Mouse (Mus musculus) sigmoid colon, adult 10 weeks (tissue): ENCODE data around the gene Gm3448. TPM values are rescaled to one million over a fixed set of nuclear protein-coding genes. Genes with fewer than 3 reads are reported as not detected.

Source experiments
- polyA plus RNA-seq: library from polyadenylated mRNA; stranded (reverse); fragments of 350-450 nt; fragmentation: Illumina TruSeq; extraction: RNeasy Lipid Tissue Mini Kit (QIAGEN cat#74804); gene quantifications from one replicate; pipeline ENCODE4 v1.2.3, GENCODE M21; 2014; ENCODE audit warnings: low read depth, low replicate concordance

The Gm3448 gene
- polyA plus RNA-seq = 7.4 TPM

DNA sequence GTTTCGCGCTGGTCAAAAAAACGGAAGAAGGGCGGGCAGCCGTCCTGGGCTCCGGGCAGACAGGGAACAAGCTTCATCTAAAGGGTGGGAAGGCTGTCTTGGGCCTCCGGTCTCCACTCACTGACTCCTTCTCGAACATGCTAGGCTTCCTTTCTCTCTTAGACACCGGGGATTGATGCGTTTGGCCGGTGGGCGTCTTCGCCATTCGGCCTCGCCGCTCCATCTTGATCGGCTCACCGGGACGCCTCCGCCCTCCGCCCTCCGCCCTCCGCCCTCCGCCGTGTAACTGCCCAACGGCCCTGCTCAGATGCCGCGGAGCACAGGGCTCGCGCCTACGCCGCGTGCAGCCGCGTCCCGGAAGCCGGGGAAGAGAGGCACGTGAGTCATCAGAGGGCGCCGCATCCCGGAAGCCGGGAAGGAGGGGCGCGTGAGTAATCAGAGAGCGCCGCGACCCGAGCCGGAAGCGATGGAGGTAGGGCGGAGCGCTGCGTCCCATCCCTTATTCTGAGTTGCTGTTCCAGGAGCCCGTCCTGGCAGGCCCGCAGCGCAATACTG, at the start of gene Gm3448, which contains the start of the genes Ermard and Tcte3:
Gm3448 (minus strand) TSS at position 363 of the 555 bp plus-strand sequence.
Ermard (plus strand) TSS at position 34 of the 555 bp plus-strand sequence.
Tcte3 (minus strand) TSS at position 314 of the 555 bp plus-strand sequence.

DNA sequence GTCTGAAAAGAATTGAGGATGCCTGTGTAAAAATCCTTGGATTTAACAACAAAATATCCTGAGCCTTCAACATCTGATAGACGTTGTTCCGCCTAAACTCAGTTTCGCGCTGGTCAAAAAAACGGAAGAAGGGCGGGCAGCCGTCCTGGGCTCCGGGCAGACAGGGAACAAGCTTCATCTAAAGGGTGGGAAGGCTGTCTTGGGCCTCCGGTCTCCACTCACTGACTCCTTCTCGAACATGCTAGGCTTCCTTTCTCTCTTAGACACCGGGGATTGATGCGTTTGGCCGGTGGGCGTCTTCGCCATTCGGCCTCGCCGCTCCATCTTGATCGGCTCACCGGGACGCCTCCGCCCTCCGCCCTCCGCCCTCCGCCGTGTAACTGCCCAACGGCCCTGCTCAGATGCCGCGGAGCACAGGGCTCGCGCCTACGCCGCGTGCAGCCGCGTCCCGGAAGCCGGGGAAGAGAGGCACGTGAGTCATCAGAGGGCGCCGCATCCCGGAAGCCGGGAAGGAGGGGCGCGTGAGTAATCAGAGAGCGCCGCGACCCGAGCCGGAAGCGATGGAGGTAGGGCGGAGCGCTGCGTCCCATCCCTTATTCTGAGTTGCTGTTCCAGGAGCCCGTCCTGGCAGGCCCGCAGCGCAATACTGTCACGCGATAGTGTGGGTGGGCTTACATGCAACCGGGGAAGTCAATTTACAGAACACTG, 31.5 kb downstream of the Gm3448 start, which contains the start of gene Gm3435:
Gm3435 (plus strand) TSS at position 471 of the 708 bp plus-strand sequence.

DNA sequence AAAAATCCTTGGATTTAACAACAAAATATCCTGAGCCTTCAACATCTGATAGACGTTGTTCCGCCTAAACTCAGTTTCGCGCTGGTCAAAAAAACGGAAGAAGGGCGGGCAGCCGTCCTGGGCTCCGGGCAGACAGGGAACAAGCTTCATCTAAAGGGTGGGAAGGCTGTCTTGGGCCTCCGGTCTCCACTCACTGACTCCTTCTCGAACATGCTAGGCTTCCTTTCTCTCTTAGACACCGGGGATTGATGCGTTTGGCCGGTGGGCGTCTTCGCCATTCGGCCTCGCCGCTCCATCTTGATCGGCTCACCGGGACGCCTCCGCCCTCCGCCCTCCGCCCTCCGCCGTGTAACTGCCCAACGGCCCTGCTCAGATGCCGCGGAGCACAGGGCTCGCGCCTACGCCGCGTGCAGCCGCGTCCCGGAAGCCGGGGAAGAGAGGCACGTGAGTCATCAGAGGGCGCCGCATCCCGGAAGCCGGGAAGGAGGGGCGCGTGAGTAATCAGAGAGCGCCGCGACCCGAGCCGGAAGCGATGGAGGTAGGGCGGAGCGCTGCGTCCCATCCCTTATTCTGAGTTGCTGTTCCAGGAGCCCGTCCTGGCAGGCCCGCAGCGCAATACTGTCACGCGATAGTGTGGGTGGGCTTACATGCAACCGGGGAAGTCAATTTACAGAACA, 62.8 kb downstream of the Gm3448 start, which contains the start of the genes 9030025P20Rik and Gm3417:
9030025P20Rik (plus strand) TSS at position 107 of the 677 bp plus-strand sequence.
Gm3417 (minus strand) TSS at position 429 of the 677 bp plus-strand sequence.

DNA sequence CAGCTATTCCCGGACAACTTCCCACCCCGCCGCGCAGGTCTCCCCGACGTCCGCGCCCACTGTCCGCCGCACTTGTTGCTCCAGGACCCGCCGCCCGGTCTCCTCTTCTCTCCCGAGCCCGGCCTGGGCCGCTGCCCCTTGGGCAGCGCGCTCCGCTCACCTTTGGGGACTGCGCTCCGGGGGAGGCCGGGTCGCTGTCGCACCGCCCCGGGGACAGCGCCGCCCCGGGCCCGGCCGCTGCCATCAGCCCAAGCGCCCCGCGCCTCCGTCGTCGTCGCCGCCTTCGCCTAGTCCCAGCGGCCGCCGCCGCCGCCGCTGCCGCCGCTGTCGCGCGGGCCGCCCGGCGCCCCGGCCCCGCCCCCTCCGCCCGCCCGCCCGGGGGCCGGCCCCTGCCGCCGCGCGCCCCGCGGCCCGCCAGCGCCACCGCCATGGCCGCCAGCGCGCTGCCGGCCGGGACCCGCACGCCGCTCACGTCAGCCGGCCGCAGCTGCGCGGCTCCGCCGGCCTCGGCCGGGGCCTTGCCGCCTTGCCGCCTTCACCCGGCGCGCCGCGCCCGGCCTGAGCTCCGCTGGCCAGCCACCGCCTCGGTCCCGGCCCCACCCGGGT, 80.3 kb downstream of the Gm3448 start, which contains the start of gene Phf10:
Phf10 (minus strand) TSS at position 323 of the 606 bp plus-strand sequence.

Other genes with a start within 250 kb of the Gm3448 start
- gene Wdr27, start 98.4 kb downstream of the Gm3448 start, polyA plus RNA-seq = 2.8 TPM
- gene 1600012H06Rik, start 98.4 kb downstream of the Gm3448 start, polyA plus RNA-seq = 148 TPM
- gene Phf10, start 80.3 kb downstream of the Gm3448 start, polyA plus RNA-seq = 105 TPM
- 8.1 TPM for gene 9030025P20Rik, start 63.1 kb downstream of the Gm3448 start, polyA plus RNA-seq
- 5.4 TPM for gene Gm3417, start 62.7 kb downstream of the Gm3448 start, polyA plus RNA-seq
- gene Gm3435, start 31.4 kb downstream of the Gm3448 start, polyA plus RNA-seq = 2.1 TPM
- 76.8 TPM for gene Ermard, start 329 bp downstream of the Gm3448 start, polyA plus RNA-seq
- gene Tcte3, start within 50 bp of the Gm3448 start, polyA plus RNA-seq = not detected